Mouse (Mus musculus) heart, embryonic 12.5 days (tissue): Measurements from ENCODE around the gene Vmn2r89. TPM values are rescaled to one million over a fixed set of nuclear protein-coding genes. Genes with fewer than 3 reads are reported as not detected.
"Not testable (repeated sequence)": the region's sequence is repeated elsewhere in the genome, so short reads cannot be mapped to it uniquely, and the experiment has no call there.

Experiments
- ATAC-seq: fragments of 200-750 bp; cut with Nextera tagmentation; 2 replicates; pipeline ENCODE4 v1.8.0; 2017; ENCODE audit warnings: moderate TSS enrichment, moderate library complexity; ENCODE audit not compliant: insufficient number of reproducible peaks, low FRiP score
- H3K27ac ChIP-seq: fragments of 300-500 bp; sonication (generic); 2 replicates; pipeline ENCODE4 v1.5.1; 2016; ENCODE audit warnings: mild to moderate bottlenecking, moderate library complexity; ENCODE audit not compliant: poor library complexity, severe bottlenecking
- H3K27me3 ChIP-seq: fragments of 300-500 bp; sonication (generic); replicated peaks from 2 replicates; pipeline ENCODE4 v1.6.1; 2016; ENCODE audit warnings: mild to moderate bottlenecking, moderate library complexity
- H3K36me3 ChIP-seq: fragments of 300-500 bp; sonication (generic); 2 replicates; pipeline ENCODE4 v1.6.1; 2016; ENCODE audit warnings: mild to moderate bottlenecking, moderate library complexity
- H3K4me1 ChIP-seq: fragments of 300-500 bp; sonication (generic); replicated peaks from 2 replicates; pipeline ENCODE4 v1.6.1; 2016; ENCODE audit warnings: mild to moderate bottlenecking
- H3K4me2 ChIP-seq: fragments of 300-500 bp; sonication (generic); 2 replicates; pipeline ENCODE4 v1.6.1; 2016; ENCODE audit warnings: mild to moderate bottlenecking, moderate library complexity
- H3K4me3 ChIP-seq: fragments of 300-500 bp; sonication (generic); 2 replicates; pipeline ENCODE4 v1.5.1; 2016; ENCODE audit warnings: mild to moderate bottlenecking
- H3K9ac ChIP-seq: fragments of 300-500 bp; sonication (generic); 2 replicates; pipeline ENCODE4 v1.6.1; 2016; ENCODE audit warnings: mild to moderate bottlenecking, moderate library complexity
- H3K9me3 ChIP-seq: fragments of 300-500 bp; sonication (generic); replicated peaks from 2 replicates; pipeline ENCODE4 v1.6.1; 2016; ENCODE audit warnings: mild to moderate bottlenecking, moderate library complexity
- WGBS: fragments of 180-500 bp; shearing (Covaris S2); methylation state at CpG from one replicate; pipeline ENCODE4 v1.1.7; 2016; 5-methylcytosine and 5-hydroxymethylcytosine counted together
- polyA plus RNA-seq: library from polyadenylated mRNA; unstranded; fragments of >200 nt; fragmentation: Nextera tagmentation; extraction: Ambion mirVana; gene quantifications from 2 replicates; pipeline ENCODE4 v1.2.1, GENCODE M21; 2016

Gene Vmn2r89
- polyA plus RNA-seq: not detected in 2 replicates

- not testable (repeated sequence) for H3K9ac ChIP-seq, H3K9me3 ChIP-seq
- 71% methylated on average over 2 of the region's 2 CpGs for WGBS
Observed at GRCm38 (mm10) chr14:51451557-51451956, at the start of gene Vmn2r89. Gene Vmn2r89 (plus strand): TSS chr14:51451857.

DNA sequence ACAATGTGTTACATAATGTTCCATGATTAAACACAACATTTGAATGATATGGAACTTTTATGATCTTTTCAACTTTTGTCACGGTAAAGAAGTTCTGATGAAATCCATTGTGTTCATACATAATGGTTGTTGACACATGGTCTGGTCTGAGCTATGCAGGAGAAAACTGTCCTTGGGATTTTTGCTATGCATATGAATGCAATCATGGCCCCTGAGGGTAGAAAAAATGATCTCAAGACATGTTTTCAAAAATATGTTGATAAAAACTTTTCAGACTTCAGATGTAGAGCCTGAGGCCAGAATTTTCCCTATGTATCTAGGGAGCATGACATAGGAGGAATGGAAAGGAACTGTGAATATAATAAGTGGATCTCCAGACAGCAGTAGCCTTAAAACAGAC lies 41.1 kb upstream of the Vmn2r89 start, which contains the start of gene Vmn2r88:
Gene Vmn2r88 (plus strand): TSS at position 301 of the 400 bp plus-strand sequence.
- H3K4me1 ChIP-seq: no peaks in the 10 kb centered on the region
- 77% methylated on average over 1 of the region's 1 CpGs for WGBS
- no peaks in the 10 kb centered on the region for H3K27me3 ChIP-seq
- H3K36me3 ChIP-seq: no peaks in the 10 kb centered on the region
- H3K9ac ChIP-seq: no peak within 1 kb of the TSS
- H3K27ac ChIP-seq: no peak within 1 kb of the TSS
- no peak within 1 kb of the TSS for H3K4me2 ChIP-seq
- no peaks in the 10 kb centered on the region for H3K9me3 ChIP-seq
- H3K4me3 ChIP-seq: no peak within 1 kb of the TSS
- ATAC-seq: no peak

More at GRCm38 (mm10) chr14:51451557-51451956, at the start of gene Vmn2r89:
- H3K4me1 ChIP-seq, H3K4me2 ChIP-seq, H3K4me3 ChIP-seq, H3K27ac ChIP-seq, H3K36me3 ChIP-seq, ATAC-seq, H3K27me3 ChIP-seq: not testable (repeated sequence)

GRCm38 (mm10) chr14:51423885-51424284 lies 27.8 kb upstream of the Vmn2r89 start:
- no peaks in the 10 kb centered on the region for H3K36me3 ChIP-seq
- ATAC-seq: no peak
- WGBS: 63% methylated on average over 2 of the region's 2 CpGs
- no peaks in the 10 kb centered on the region for H3K4me1 ChIP-seq
- no peak overlapping the region for H3K27ac ChIP-seq
- H3K9ac ChIP-seq: no peak overlapping the region
- no peaks in the 10 kb centered on the region for H3K27me3 ChIP-seq
- no peak overlapping the region for H3K4me3 ChIP-seq
- H3K4me2 ChIP-seq: no peak overlapping the region
- 0 out of 2 replicates have a peak, but pooled peaks cover 2% of the 10 kb centered on the region for H3K9me3 ChIP-seq

DNA sequence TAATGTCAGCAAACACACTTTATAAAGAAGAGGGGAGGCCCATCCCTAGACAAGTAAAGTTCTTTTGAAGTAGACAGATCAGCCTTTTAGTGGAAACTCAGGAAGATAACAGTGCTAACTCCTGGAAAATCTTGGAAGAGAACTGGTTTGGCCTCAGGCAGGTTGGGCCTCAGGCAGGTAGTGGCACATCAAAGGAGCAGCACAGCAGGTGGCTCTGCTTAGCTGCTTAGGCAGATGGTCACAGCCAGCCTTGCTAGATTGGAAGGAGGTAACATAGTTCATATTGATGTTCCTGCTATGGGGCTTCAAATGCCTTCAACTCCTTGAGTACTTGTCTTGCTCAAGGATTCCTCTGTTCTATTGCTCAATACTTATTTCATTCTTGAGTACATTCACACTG lies 21.5 kb upstream of the Vmn2r89 start:
- not testable (repeated sequence) for H3K36me3 ChIP-seq, H3K27me3 ChIP-seq, H3K27ac ChIP-seq, ATAC-seq, H3K4me2 ChIP-seq, H3K4me1 ChIP-seq, H3K4me3 ChIP-seq, H3K9ac ChIP-seq
- peaks cover 11% of the 10 kb centered on the region for H3K9me3 ChIP-seq

DNA sequence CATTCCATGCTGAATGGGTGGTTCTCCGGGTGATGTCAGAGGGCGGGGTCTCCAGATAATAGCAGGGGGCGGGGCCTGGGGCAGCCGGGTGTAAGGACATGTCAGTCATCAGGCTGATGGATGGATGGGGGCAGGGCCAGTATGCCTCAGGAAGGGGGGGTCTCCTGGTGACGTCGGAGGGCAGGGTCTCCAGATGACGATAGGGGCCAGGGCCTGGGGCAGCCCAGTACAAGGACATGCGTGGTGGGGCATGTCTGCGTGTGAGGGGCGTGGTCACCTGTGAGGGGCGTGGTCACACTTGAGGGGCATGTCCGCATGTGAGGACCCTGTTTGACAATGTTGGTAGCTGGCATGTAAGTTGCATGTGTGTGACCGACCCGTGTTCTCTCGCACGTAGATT lies 17.1 kb upstream of the Vmn2r89 start:
- no peaks in the 10 kb centered on the region for H3K27me3 ChIP-seq
- H3K9me3 ChIP-seq: peaks cover 27% of the 10 kb centered on the region
- H3K27ac ChIP-seq: no peak overlapping the region
- no peaks in the 10 kb centered on the region for H3K36me3 ChIP-seq
- H3K4me1 ChIP-seq: no peaks in the 10 kb centered on the region
- H3K9ac ChIP-seq: no peak overlapping the region
- peak; percentile 48 for ATAC-seq
- 88% methylated on average over 16 of the region's 16 CpGs for WGBS
- H3K4me2 ChIP-seq: no peak overlapping the region
- H3K4me3 ChIP-seq: no peak overlapping the region

DNA sequence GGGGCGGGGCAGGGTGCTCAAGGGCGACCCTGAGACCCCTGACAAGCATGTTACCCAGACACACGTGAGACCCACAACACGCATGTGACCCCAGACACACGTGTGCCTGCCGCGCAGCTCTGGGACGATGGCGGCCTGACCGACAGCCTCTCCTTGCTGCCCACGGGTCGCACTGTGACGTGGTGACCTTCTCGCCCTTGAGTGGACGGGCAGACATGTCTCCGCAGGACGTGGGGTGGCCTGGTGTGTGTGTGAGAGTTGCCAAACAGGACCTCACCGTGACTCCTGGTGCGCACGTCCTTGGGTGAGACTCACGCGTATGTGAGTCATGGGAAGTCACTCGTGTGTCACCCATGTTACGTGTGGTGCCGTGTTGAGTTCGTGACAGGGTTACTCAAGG lies 16.6 kb upstream of the Vmn2r89 start:
- Histone ChIP-seq H3K4me2 (no peak overlapping the region), H3K36me3 (no peaks in the 10 kb centered on the region), H3K4me1 (no peaks in the 10 kb centered on the region), H3K9ac (no peak overlapping the region), H3K4me3 (no peak overlapping the region), H3K9me3 (peaks cover 27% of the 10 kb centered on the region), H3K27me3 (no peaks in the 10 kb centered on the region), H3K27ac (no peak overlapping the region)
- WGBS: 93% methylated on average over 26 of the region's 26 CpGs
- peak; percentile 15; the same call in 1 of the 2 replicates for ATAC-seq

GRCm38 (mm10) chr14:51438955-51439354 lies 12.7 kb upstream of the Vmn2r89 start:
- Histone ChIP-seq H3K9me3 (peaks cover 27% of the 10 kb centered on the region), H3K27ac (no peak overlapping the region), H3K4me2 (no peak overlapping the region), H3K27me3 (no peaks in the 10 kb centered on the region), H3K4me1 (no peaks in the 10 kb centered on the region), H3K4me3 (no peak overlapping the region), H3K9ac (no peak overlapping the region), H3K36me3 (no peaks in the 10 kb centered on the region)
- WGBS: 84% methylated on average over 4 of the region's 4 CpGs
- ATAC-seq: no peak

- H3K27me3 ChIP-seq, ATAC-seq, H3K9ac ChIP-seq, H3K9me3 ChIP-seq, H3K4me3 ChIP-seq, H3K4me2 ChIP-seq, H3K4me1 ChIP-seq, H3K36me3 ChIP-seq, H3K27ac ChIP-seq: not testable (repeated sequence)
- 79% methylated on average over 10 of the region's 10 CpGs for WGBS
Observed at GRCm38 (mm10) chr14:51480278-51480677, 28.6 kb downstream of the Vmn2r89 start.

DNA sequence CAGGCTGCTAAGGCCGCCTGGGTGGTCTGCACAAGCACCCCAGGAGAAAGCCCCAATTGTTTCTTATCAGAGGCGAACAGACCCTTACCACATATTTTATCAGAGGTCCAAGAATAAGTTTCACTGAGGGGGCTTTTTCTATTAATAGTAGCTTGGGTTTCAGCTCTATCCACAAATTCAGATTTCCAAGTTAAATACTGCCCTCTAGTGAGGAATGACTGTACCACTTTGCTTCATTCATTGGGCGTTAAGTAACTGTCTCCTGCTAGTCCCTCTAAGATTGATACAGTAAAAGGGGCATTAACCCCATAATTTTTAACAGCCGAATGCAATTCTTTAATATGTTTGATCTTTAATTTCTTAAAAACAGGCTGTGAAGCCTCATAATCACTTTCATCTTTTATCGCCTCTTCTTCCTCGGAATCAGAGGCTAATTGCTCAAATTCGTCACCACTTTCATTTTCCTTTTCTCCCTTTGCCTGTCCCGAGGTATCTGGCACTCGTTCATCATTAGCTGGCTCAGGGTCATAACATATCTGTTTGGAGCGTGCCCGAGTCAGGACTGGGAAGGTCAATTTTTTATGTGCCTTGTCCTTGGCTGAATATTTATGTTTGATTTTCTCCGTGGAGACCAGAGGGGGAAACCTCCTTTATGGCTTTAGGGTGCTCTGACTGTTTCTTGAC lies 29.8 kb downstream of the Vmn2r89 start:
- not testable (repeated sequence) for H3K4me1 ChIP-seq, ATAC-seq, H3K36me3 ChIP-seq, H3K9me3 ChIP-seq, H3K27me3 ChIP-seq, H3K27ac ChIP-seq, H3K4me2 ChIP-seq, H3K9ac ChIP-seq, H3K4me3 ChIP-seq
- WGBS: 85% methylated on average over 12 of the region's 12 CpGs

GRCm38 (mm10) chr14:51482051-51482715 lies 30.5 kb downstream of the Vmn2r89 start:
- Histone ChIP-seq H3K27me3 (no peaks in the 10 kb centered on the region), H3K27ac (no peak overlapping the region), H3K9ac (no peak overlapping the region), H3K9me3 (0 out of 2 replicates have a peak, but pooled peaks cover 2% of the 10 kb centered on the region), H3K4me2 (no peak overlapping the region), H3K4me1 (no peaks in the 10 kb centered on the region), H3K36me3 (no peaks in the 10 kb centered on the region), H3K4me3 (no peak overlapping the region)
- WGBS: 66% methylated on average over 5 of the region's 5 CpGs
- no peak for ATAC-seq

DNA sequence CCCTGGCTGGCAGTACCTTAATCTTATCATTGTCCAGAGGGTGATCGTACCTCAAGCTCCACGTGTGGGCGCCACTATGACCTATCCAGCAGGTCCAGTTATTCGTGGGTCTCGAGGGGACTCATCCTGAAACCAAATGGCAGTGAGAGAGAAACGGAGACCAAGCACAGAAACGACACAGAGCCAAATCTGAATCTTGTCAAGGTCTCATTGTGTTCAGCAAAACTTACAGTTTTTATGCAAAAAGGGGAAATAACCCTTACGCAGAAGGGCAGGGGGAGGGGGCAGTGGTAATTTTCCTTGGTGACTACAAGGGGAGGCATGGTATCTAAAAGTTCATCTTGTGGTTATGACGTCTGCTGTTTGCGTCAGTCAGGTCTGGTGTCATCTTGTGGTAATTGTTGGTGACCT lies 31.3 kb downstream of the Vmn2r89 start:
- H3K4me3 ChIP-seq, H3K4me2 ChIP-seq, H3K27ac ChIP-seq, H3K36me3 ChIP-seq, H3K9ac ChIP-seq, ATAC-seq, H3K9me3 ChIP-seq, H3K27me3 ChIP-seq, H3K4me1 ChIP-seq: not testable (repeated sequence)
- 67% methylated on average over 10 of the region's 10 CpGs for WGBS
